Comparison of ENCODE assay signal across 19 mouse cellular contexts in the genomic region with DNA sequence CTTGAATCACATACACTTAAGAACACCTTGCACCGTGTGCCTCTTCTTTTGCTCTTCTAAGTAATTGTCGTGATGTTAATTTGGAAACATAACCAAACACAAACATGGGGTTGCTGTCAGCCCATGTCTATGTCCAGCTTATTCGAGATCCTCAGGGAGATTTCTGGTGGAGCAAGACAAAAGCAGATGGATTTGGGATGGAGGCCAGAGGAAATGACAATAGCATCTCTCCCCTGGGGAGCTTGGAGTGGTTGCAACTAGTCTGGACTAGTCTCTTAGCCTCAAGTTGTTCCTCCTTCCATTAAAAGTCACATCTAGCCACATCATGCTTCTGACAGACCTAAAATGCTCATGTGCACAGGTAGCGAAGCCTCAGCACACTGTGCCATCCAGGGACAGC.
A peak's percentile ranks its signal among the peaks of the same experiment; 100 is the strongest.
DNase-seq lines count a peak whose midpoint lies in the region; ATAC-seq and TF ChIP-seq lines count a peak whose summit lies in the region.
"Had no signal": no experiment of that assay in that cellular context is flagged by ENCODE, and none has a peak within 500 bp of the region (broad histone marks: within the 10 kb centered on the region; RNA-seq: fewer than 3 reads in every experiment).

No protein-coding gene starts in this region.

- intact Hi-C loops in gastrocnemius, adult 2 months (cut with DNase I), result no loop called here
- intact Hi-C loops in heart, adult 2 months (cut with DNase I), result loop anchor here (5.0 kb wide), 1 partner anchor 117 kb away; no protein-coding TSS in a partner anchor

- no peak for TF ChIP-seq POLR2A in heart, adult 2 months (IDR thresholded peaks at IDR 0.05; ENCODE audit: insufficient read depth, low read depth, low read length)

- no peak for ATAC-seq in heart, embryonic 11.5 days (replicated peaks; ENCODE audit: insufficient number of reproducible peaks, low FRiP score, low TSS enrichment)
- ATAC-seq in limb, embryonic 15.5 days (ENCODE audit: insufficient number of reproducible peaks, low FRiP score, low TSS enrichment, low read depth), result no peak
- ATAC-seq: forebrain, embryonic 15.5 days; hindbrain, postnatal 0 days; inflammation-experienced regulatory T-cells, adult 6 months; intestine, embryonic 16.5 days had no signal

- no peak overlapping the region for H3K9ac ChIP-seq in heart, adult 2 months (ENCODE audit: low read depth, low read length)
- H3K9ac ChIP-seq in heart, embryonic 11.5 days (ENCODE audit: low read depth, low read length), result no peak overlapping the region
- no peak overlapping the region for H3K9ac ChIP-seq in limb, embryonic 15.5 days
- H3K9ac ChIP-seq: forebrain, embryonic 12.5 days; forebrain, embryonic 15.5 days; hindbrain, embryonic 14.5 days had no signal

- no peak for TF ChIP-seq CTCF in gastrocnemius, adult 2 months (IDR thresholded peaks at IDR 0.05)
- no peak for TF ChIP-seq CTCF in heart, adult 2 months (IDR thresholded peaks at IDR 0.05)

- peak overlapping the region; percentile 64 for H3K27ac ChIP-seq in gastrocnemius, adult 2 months
- peak overlapping the region; percentile 65 for H3K27ac ChIP-seq in heart, adult 2 months
- H3K27ac ChIP-seq in heart, embryonic 11.5 days (ENCODE audit: low read depth, low read length), result no peak overlapping the region
- H3K27ac ChIP-seq in limb, embryonic 15.5 days, result 0 out of 2 replicates have a peak overlapping the region, but pooled peaks have one; percentile 13
- H3K27ac ChIP-seq in limb, embryonic 10.5 days, result no peak overlapping the region
- H3K27ac ChIP-seq: forebrain, embryonic 12.5 days; forebrain, embryonic 15.5 days; hindbrain, embryonic 14.5 days; hindbrain, postnatal 0 days had no signal

- no peaks in the 10 kb centered on the region for H3K79me2 ChIP-seq in heart, adult 2 months (replicated peaks; ENCODE audit: control insufficient read depth, insufficient read depth, low read length)

- no peaks in the 10 kb centered on the region for H3K36me3 ChIP-seq in heart, adult 2 months (ENCODE audit: control insufficient read depth, insufficient read depth, low read length)
- no peaks in the 10 kb centered on the region for H3K36me3 ChIP-seq in heart, embryonic 11.5 days (ENCODE audit: control insufficient read depth, insufficient read depth, low read length)
- no peaks in the 10 kb centered on the region for H3K36me3 ChIP-seq in limb, embryonic 15.5 days
- H3K36me3 ChIP-seq in limb, embryonic 10.5 days, result no peaks in the 10 kb centered on the region
- H3K36me3 ChIP-seq: forebrain, embryonic 12.5 days; forebrain, embryonic 15.5 days had no signal

- no peak for DNase-seq in gastrocnemius, adult 2 months
- no peak for DNase-seq in gastrocnemius, adult 8-10 months (ENCODE audit: low spot score in 2 of 2)
- DNase-seq in heart, adult 2 months, result no peak
- no peak for DNase-seq in limb, embryonic 10.5 days (ENCODE audit: low spot score)
- DNase-seq in gonadal fat pad, adult 2 months (ENCODE audit: low read depth), result peak; percentile 74
- DNase-seq in lung, postnatal 4 days, result no peak
- DNase-seq: adrenal gland, adult 2 months; cerebellum, adult 11-12 months; cerebellum, adult 9-10 months; cerebellum, postnatal 14 days; kidney, adult 2 months had no signal

- no peak for TF ChIP-seq EP300 in heart, adult 2 months (IDR thresholded peaks at IDR 0.05; ENCODE audit: insufficient read depth, low read depth, low read length)

- no peak overlapping the region for H3K4me3 ChIP-seq in gastrocnemius, adult 2 months
- no peak overlapping the region for H3K4me3 ChIP-seq in heart, adult 2 months
- H3K4me3 ChIP-seq in heart, embryonic 11.5 days (ENCODE audit: low read depth, low read length), result no peak overlapping the region
- H3K4me3 ChIP-seq in limb, embryonic 15.5 days, result no peak overlapping the region
- no peak overlapping the region for H3K4me3 ChIP-seq in limb, embryonic 10.5 days
- H3K4me3 ChIP-seq: forebrain, embryonic 12.5 days; forebrain, embryonic 15.5 days had no signal

- peaks cover 25% of the 10 kb centered on the region for H3K4me1 ChIP-seq in heart, adult 2 months (ENCODE audit: control insufficient read depth, insufficient read depth, low read length)
- 0 out of 2 replicates have a peak, but pooled peaks cover 6% of the 10 kb centered on the region for H3K4me1 ChIP-seq in heart, embryonic 11.5 days (ENCODE audit: control insufficient read depth, insufficient read depth, low read length)
- H3K4me1 ChIP-seq in limb, embryonic 15.5 days, result peaks cover 32% of the 10 kb centered on the region
- H3K4me1 ChIP-seq in limb, embryonic 10.5 days, result peaks cover 17% of the 10 kb centered on the region
- H3K4me1 ChIP-seq: forebrain, embryonic 12.5 days; forebrain, embryonic 15.5 days had no signal

- H3K9me3 ChIP-seq in heart, embryonic 11.5 days (replicated peaks; ENCODE audit: control insufficient read depth, low read length), result peaks cover 3% of the 10 kb centered on the region; the same call in 1 of the 2 replicates
- H3K9me3 ChIP-seq in limb, embryonic 15.5 days, result no peaks in the 10 kb centered on the region
- H3K9me3 ChIP-seq in limb, embryonic 10.5 days (replicated peaks), result no peaks in the 10 kb centered on the region; the same call in 1 of the 2 replicates
- H3K9me3 ChIP-seq: forebrain, embryonic 15.5 days had no signal

- 51% methylated on average over 4 of the region's 4 CpGs for WGBS in heart, adult 2 months
- WGBS in heart, embryonic 11.5 days (ENCODE audit: insufficient replicate concordance), result 76% methylated on average over 4 of the region's 4 CpGs
- 86% methylated on average over 4 of the region's 4 CpGs for WGBS in limb, embryonic 15.5 days
- WGBS in limb, embryonic 10.5 days, result 90% methylated on average over 4 of the region's 4 CpGs

- no peak overlapping the region for H3K4me2 ChIP-seq in heart, embryonic 11.5 days
- no peak overlapping the region for H3K4me2 ChIP-seq in limb, embryonic 15.5 days
- H3K4me2 ChIP-seq: forebrain, embryonic 12.5 days; forebrain, embryonic 15.5 days; hindbrain, embryonic 14.5 days had no signal

- H3K27me3 ChIP-seq in heart, adult 2 months (ENCODE audit: control insufficient read depth, insufficient read depth, low read length), result no peaks in the 10 kb centered on the region
- no peaks in the 10 kb centered on the region for H3K27me3 ChIP-seq in heart, embryonic 11.5 days (ENCODE audit: control insufficient read depth, insufficient read depth, low read length)
- H3K27me3 ChIP-seq in limb, embryonic 15.5 days, result no peaks in the 10 kb centered on the region
- no peaks in the 10 kb centered on the region for H3K27me3 ChIP-seq in limb, embryonic 10.5 days (ENCODE audit: low read depth, poor library complexity, severe bottlenecking)
- H3K27me3 ChIP-seq: forebrain, embryonic 15.5 days had no signal

Comparison
In these comparisons a context has a peak if more than half of its experiments do, and no peak if none do; other contexts are left out.
1. H3K27ac ChIP-seq: peak in gastrocnemius, adult 2 months (single experiment), heart, adult 2 months (single experiment) and limb, embryonic 15.5 days (single experiment); none in heart, embryonic 11.5 days (single experiment) and limb, embryonic 10.5 days (single experiment).